Mouse (Mus musculus) embryonic facial prominence, embryonic 10.5 days (tissue): Measurements from ENCODE around the gene Eif2ak3. TPM values are rescaled to one million over a fixed set of nuclear protein-coding genes. Genes with fewer than 3 reads are reported as not detected.
"Not testable (repeated sequence)": the region's sequence is repeated elsewhere in the genome, so short reads cannot be mapped to it uniquely, and the experiment has no call there.

ENCODE experiments used
- DNase-seq: peaks from one replicate; pipeline ENCODE4 v3.0.0-alpha.2; 2017; ENCODE audit warnings: low spot score
- H3K27ac ChIP-seq: fragments of 300-500 bp; sonication (generic); replicated peaks from 2 replicates; pipeline ENCODE4 v1.5.1; 2016; ENCODE audit warnings: mild to moderate bottlenecking
- H3K27me3 ChIP-seq: fragments of 300-500 bp; sonication (generic); replicated peaks from 2 replicates; pipeline ENCODE4 v1.6.1; 2016; ENCODE audit warnings: low read depth, mild to moderate bottlenecking; ENCODE audit not compliant: poor library complexity, severe bottlenecking
- H3K36me3 ChIP-seq: fragments of 300-500 bp; sonication (generic); replicated peaks from 2 replicates; pipeline ENCODE4 v1.6.1; 2016; ENCODE audit warnings: mild to moderate bottlenecking, moderate library complexity
- H3K4me1 ChIP-seq: fragments of 300-500 bp; sonication (generic); 2 replicates; pipeline ENCODE4 v1.6.1; 2016
- H3K4me3 ChIP-seq: fragments of 300-500 bp; sonication (generic); 2 replicates; pipeline ENCODE4 v1.5.1; 2016; ENCODE audit warnings: mild to moderate bottlenecking, moderate library complexity
- H3K9me3 ChIP-seq: fragments of 300-500 bp; sonication (generic); 2 replicates; pipeline ENCODE4 v1.6.1; 2016; ENCODE audit warnings: mild to moderate bottlenecking
- WGBS: fragments of 180-500 bp; shearing (Covaris S2); methylation state at CpG from one replicate; pipeline ENCODE4 v1.1.7; 2016; 5-methylcytosine and 5-hydroxymethylcytosine counted together
- polyA plus RNA-seq: library from polyadenylated mRNA; unstranded; fragments of >200 nt; fragmentation: Nextera tagmentation; extraction: Ambion mirVana; gene quantifications from 2 replicates; pipeline ENCODE4 v1.2.1, GENCODE M21; 2016

Eif2ak3 gene
- polyA plus RNA-seq, 1 experiment from 2014 or later = 7.7 TPM

- H3K4me1 ChIP-seq = peaks cover 5% of the 10 kb centered on the region
- no peaks in the 10 kb centered on the region for H3K9me3 ChIP-seq
- no peaks in the 10 kb centered on the region for H3K36me3 ChIP-seq
- H3K27ac ChIP-seq = no peak overlapping the region
- WGBS = 92% methylated on average over 4 of the region's 4 CpGs
- H3K4me3 ChIP-seq = no peak overlapping the region
- no peaks in the 10 kb centered on the region for H3K27me3 ChIP-seq
- no peak for DNase-seq
Observed at GRCm38 (mm10) chr6:70814629-70814950, 29.7 kb upstream of the Eif2ak3 start.

- Histone ChIP-seq H3K4me1 (peaks cover 5% of the 10 kb centered on the region), H3K36me3 (no peaks in the 10 kb centered on the region), H3K9me3 (no peaks in the 10 kb centered on the region), H3K27me3 (no peaks in the 10 kb centered on the region), H3K27ac (no peak overlapping the region), H3K4me3 (no peak overlapping the region)
- 84% methylated on average over 8 of the region's 8 CpGs for WGBS
- no peak for DNase-seq
Observed at GRCm38 (mm10) chr6:70815471-70815870, 28.8 kb upstream of the Eif2ak3 start.

DNA sequence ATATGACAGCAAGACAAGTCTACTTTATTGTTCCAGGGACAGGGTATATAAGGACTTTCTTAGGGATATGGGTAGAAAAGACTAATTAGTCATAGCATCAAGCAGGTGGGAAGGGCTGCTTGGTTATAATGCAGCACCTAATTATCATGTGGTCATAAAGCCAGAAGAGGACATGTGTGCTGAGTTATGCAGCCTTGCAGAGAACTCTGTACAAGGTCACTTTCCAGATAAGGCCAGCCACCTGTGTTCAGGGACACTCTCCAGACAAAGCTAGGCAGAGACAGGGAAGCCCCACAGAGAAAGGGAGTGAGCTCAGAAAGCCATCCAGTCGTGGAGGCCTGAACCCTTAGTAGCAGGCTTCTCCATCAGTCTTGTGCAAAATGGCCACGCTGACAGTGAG, 22.7 kb upstream of the Eif2ak3 start:
- Histone ChIP-seq H3K4me3 (no peak overlapping the region), H3K27ac (no peak overlapping the region), H3K27me3 (no peaks in the 10 kb centered on the region), H3K4me1 (peaks cover 11% of the 10 kb centered on the region), H3K36me3 (no peaks in the 10 kb centered on the region), H3K9me3 (no peaks in the 10 kb centered on the region)
- no peak for DNase-seq
- WGBS = 65% methylated on average over 2 of the region's 2 CpGs

DNA sequence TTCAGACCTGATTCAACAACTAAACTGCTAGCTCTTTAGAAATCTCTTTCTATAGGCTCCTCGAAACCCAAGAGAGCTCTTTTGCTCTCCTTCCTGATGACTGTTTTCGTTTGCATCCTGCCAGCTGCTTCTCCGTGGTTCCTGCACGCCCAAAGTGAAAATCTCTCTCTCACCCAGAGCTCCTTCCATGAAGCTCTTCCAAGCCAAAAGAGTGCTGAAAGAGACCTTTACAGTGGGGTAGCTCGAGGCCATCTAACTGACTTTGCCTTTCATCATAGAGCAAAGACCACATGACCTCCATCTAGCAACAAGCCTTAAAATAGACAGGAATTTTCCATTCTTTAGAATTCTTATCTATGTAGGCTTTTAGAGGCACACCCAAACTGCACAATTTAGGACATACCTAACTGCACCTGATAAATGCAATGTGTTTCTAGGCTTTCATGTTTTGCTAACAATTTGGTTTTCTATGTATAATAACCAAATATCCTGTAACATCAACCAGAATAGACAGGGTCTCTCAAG, 21.9 kb upstream of the Eif2ak3 start:
- Histone ChIP-seq H3K36me3 (no peaks in the 10 kb centered on the region), H3K9me3 (no peaks in the 10 kb centered on the region), H3K4me1 (peaks cover 11% of the 10 kb centered on the region), H3K4me3 (no peak overlapping the region), H3K27ac (no peak overlapping the region), H3K27me3 (no peaks in the 10 kb centered on the region)
- DNase-seq = no peak
- WGBS = 72% methylated on average over 5 of the region's 5 CpGs

- H3K4me3 ChIP-seq, H3K36me3 ChIP-seq, DNase-seq, H3K27me3 ChIP-seq, H3K27ac ChIP-seq, H3K9me3 ChIP-seq: not testable (repeated sequence)
- 73% methylated on average over 4 of the region's 4 CpGs for WGBS
- peaks cover 11% of the 10 kb centered on the region for H3K4me1 ChIP-seq
Observed at GRCm38 (mm10) chr6:70823277-70823676, 21.0 kb upstream of the Eif2ak3 start.

DNA sequence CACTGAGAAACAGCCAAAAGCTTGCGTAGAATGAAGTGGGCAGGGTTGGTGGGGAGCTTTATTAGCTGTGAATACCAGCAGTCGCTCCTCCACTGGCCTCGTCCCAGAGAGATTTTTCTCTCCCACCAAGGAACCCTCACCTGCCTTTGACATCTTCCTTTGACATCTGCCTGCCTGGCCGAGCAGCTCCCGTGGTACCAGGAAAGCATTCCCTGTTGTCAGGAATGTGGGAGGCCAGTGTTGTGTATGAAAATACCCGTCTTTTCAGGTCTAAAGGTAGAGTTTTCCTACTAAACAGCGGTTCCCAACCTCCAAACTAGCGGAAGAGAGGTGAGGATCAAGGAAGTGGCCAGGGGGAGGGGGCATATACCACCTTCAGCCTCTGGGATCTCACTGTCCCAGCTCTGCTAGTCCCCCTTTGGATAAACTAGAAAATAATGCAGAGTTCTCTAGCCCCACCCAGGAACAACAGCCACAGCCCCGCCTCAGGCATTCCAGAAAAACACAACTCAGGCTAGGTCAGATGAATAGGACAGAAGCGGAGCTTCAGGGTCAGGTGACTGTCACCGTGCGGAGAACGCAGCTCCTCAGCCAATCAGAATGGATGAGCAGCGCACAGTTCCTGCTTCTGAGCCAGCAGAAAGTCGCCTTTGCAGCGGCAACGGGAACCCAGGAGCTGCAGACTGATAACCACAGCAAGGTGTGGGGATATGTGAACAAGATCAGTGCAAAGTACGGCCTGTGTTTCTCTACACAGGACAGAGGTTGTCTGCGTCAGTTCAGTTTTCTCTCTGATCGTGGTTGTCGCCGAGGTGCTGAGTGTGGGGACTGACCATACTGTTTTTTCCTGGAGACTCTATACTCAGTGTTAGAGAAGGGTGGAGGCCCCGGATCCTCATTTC, 20.0 kb upstream of the Eif2ak3 start:
- peak overlapping the region; percentile 60 for H3K4me3 ChIP-seq
- 12% methylated on average over 23 of the region's 23 CpGs for WGBS
- no peaks in the 10 kb centered on the region for H3K27me3 ChIP-seq
- no peaks in the 10 kb centered on the region for H3K9me3 ChIP-seq
- peak overlapping the region; percentile 21 for H3K27ac ChIP-seq
- peaks cover 11% of the 10 kb centered on the region for H3K4me1 ChIP-seq
- DNase-seq = peak; percentile 75
- H3K36me3 ChIP-seq = no peaks in the 10 kb centered on the region

GRCm38 (mm10) chr6:70824987-70825337, 19.4 kb upstream of the Eif2ak3 start:
- H3K4me3 ChIP-seq = peak overlapping the region; percentile 60
- H3K36me3 ChIP-seq = no peaks in the 10 kb centered on the region
- no peak for DNase-seq
- H3K4me1 ChIP-seq = peaks cover 11% of the 10 kb centered on the region
- WGBS = 48% methylated on average over 4 of the region's 4 CpGs
- peak overlapping the region; percentile 21; the same call in 1 of the 2 replicates for H3K27ac ChIP-seq
- H3K27me3 ChIP-seq = no peaks in the 10 kb centered on the region
- H3K9me3 ChIP-seq = no peaks in the 10 kb centered on the region

- no peak for DNase-seq
- H3K36me3 ChIP-seq = no peaks in the 10 kb centered on the region
- H3K4me1 ChIP-seq = peaks cover 5% of the 10 kb centered on the region
- H3K27me3 ChIP-seq = no peaks in the 10 kb centered on the region
- no peaks in the 10 kb centered on the region for H3K9me3 ChIP-seq
- WGBS = 64% methylated on average over 2 of the region's 2 CpGs
- H3K4me3 ChIP-seq = no peak overlapping the region
- no peak overlapping the region for H3K27ac ChIP-seq
Observed at GRCm38 (mm10) chr6:70829451-70829850, 14.9 kb upstream of the Eif2ak3 start.

- Histone ChIP-seq H3K36me3 (no peaks in the 10 kb centered on the region), H3K9me3 (no peaks in the 10 kb centered on the region), H3K27me3 (no peaks in the 10 kb centered on the region), H3K27ac (no peak overlapping the region), H3K4me1 (no peaks in the 10 kb centered on the region), H3K4me3 (no peak overlapping the region)
- DNase-seq = no peak
- 85% methylated on average over 3 of the region's 3 CpGs for WGBS
Observed at GRCm38 (mm10) chr6:70830552-70830951, 13.8 kb upstream of the Eif2ak3 start.

DNA sequence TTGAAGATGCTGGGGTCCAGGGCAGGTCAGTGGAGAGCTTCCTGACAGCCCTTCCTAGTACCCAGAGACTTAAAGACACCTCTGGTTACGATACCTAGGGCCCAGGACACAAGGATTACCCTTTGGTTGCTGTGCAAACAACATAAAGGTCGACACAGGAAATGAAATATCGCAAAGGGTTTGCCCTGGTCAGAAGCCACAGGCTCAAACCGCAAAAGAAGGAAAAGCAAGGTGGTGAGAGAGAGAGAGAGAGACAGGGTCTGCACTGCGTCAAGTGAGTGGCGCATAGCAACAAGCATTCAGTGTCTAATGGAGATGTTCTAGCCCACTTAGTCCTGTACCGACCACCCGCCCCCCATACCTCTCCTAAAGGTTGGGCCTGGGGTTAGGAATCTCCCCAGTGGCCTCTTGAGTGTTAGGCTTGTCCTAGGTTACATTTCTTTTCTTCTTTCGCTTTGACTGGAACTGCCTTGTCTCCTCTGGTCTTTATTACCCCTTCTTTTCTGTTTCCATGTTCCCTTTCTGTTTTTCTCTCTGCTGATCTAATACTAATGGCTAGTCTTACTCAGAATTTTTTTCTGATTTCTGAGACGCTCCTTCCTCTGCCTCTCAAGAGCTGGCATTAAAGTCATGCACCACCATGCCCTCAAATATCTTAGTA, 13.0 kb upstream of the Eif2ak3 start:
- WGBS = 82% methylated on average over 10 of the region's 10 CpGs
- Histone ChIP-seq H3K27ac (no peak overlapping the region), H3K4me3 (no peak overlapping the region), H3K27me3 (no peaks in the 10 kb centered on the region), H3K36me3 (no peaks in the 10 kb centered on the region), H3K4me1 (no peaks in the 10 kb centered on the region), H3K9me3 (no peaks in the 10 kb centered on the region)
- no peak for DNase-seq

GRCm38 (mm10) chr6:70837297-70837696, 7.0 kb upstream of the Eif2ak3 start:
- WGBS = 87% methylated on average over 2 of the region's 2 CpGs
- no peaks in the 10 kb centered on the region for H3K4me1 ChIP-seq
- no peaks in the 10 kb centered on the region for H3K36me3 ChIP-seq
- H3K27ac ChIP-seq = no peak overlapping the region
- no peak overlapping the region for H3K4me3 ChIP-seq
- H3K27me3 ChIP-seq = no peaks in the 10 kb centered on the region
- no peak for DNase-seq
- no peaks in the 10 kb centered on the region for H3K9me3 ChIP-seq

- Histone ChIP-seq H3K4me1 (peaks cover 7% of the 10 kb centered on the region), H3K9me3 (no peaks in the 10 kb centered on the region), H3K27me3 (no peaks in the 10 kb centered on the region), H3K36me3 (no peaks in the 10 kb centered on the region), H3K4me3 (no peak overlapping the region), H3K27ac (no peak overlapping the region)
- DNase-seq = no peak
- WGBS = 35% methylated on average over 3 of the region's 3 CpGs
Observed at GRCm38 (mm10) chr6:70838532-70838931, 5.8 kb upstream of the Eif2ak3 start.

DNA sequence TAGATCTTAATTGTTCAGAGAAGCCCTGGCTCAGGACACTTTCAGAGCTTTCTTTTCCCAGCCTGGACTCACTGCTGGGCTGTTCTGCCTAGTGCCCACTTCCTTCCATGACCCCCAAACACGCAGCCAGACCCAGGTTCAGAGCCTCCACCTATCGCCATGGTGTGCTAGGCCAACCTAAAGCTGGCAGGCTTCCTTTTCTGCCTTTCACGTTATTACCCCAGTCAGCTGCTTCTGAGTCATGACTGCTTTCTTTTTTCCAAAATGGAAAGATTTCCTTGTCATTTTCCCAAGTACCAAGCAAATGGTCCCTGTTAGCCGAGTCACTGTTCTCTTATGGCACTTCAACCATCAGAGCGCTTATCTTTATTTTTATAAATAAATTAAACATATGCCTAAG, 4.0 kb upstream of the Eif2ak3 start:
- H3K27ac ChIP-seq = no peak overlapping the region
- H3K4me1 ChIP-seq = peaks cover 11% of the 10 kb centered on the region
- no peak overlapping the region for H3K4me3 ChIP-seq
- no peak for DNase-seq
- no peaks in the 10 kb centered on the region for H3K9me3 ChIP-seq
- no peaks in the 10 kb centered on the region for H3K27me3 ChIP-seq
- 72% methylated on average over 5 of the region's 5 CpGs for WGBS
- H3K36me3 ChIP-seq = no peaks in the 10 kb centered on the region
